ENCODE assay signal across 7 mouse cellular contexts in the genomic region with DNA sequence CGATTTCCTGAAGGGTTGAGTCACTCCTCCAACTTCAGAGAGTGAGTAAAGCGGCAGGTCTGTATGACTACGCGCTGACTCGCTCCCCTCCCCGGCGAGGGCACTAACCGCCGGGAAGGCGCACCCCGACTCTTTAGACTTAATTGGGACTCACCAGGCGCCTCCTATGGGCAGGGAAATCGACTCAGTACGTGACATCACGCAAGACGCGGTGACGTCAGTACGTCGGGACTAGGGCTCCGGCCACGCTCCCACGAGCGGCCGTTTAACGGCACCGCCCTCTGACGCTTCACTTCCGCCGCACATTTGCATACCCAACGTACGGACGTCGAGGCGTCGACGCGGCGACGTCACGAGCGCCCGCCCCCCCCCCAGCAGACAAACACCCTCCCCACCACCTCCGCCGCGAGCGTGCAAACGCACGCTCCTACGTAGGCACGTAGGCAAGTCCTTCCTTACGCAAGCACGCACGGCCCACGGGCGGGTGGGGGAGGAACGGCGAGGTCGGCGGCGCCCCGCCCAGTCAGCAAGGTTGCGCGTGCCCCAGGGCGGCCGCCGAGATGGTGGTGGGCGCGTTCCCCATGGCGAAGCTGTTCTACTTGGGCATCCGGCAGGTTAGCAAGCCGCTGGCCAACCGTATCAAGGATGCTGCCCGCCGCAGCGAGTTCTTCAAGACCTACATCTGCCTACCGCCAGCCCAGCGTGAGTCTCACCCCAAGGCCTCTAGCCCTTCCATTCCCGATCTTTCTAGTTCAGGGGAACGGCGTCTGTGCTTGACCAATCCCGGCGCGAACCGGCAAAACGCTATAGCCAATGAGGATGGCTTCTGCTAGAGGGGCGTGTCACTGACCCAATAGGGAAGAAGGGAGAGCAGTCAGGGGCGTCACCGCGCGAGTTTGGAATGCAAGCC. TPM values are rescaled to one million over a fixed set of nuclear protein-coding genes. Genes with fewer than 3 reads are reported as not detected.
DNase-seq lines count a peak whose midpoint lies in the region; ATAC-seq lines count a peak whose summit lies in the region.

A gene (plus strand): TSS at position 452 of the 910 bp plus-strand sequence.

- H3K9me3 ChIP-seq in intestine, embryonic 16.5 days (ENCODE audit: control insufficient read depth, low read length), result no peaks in the 10 kb centered on the region
- no peaks in the 10 kb centered on the region for H3K9me3 ChIP-seq in midbrain, embryonic 11.5 days (ENCODE audit: control insufficient read depth, low read length)

- H3K4me3 ChIP-seq in intestine, embryonic 16.5 days (ENCODE audit: low read length), result peak within 1 kb of the TSS; percentile 71
- peak within 1 kb of the TSS; percentile 60 for H3K4me3 ChIP-seq in midbrain, embryonic 11.5 days (ENCODE audit: low read depth, low read length)

- H3K27me3 ChIP-seq in intestine, embryonic 16.5 days (replicated peaks; ENCODE audit: control insufficient read depth, insufficient read depth, low read length), result no peaks in the 10 kb centered on the region
- H3K27me3 ChIP-seq in midbrain, embryonic 11.5 days (ENCODE audit: control insufficient read depth, insufficient read depth, low read length), result no peaks in the 10 kb centered on the region

- intact Hi-C loops in left cerebral cortex, postnatal 36 days (cut with DNase I), result no loop called here

- peak within 1 kb of the TSS; percentile 99 for H3K27ac ChIP-seq in intestine, embryonic 16.5 days (ENCODE audit: low read length)
- H3K27ac ChIP-seq in midbrain, embryonic 11.5 days (ENCODE audit: low read depth, low read length), result peak within 1 kb of the TSS; percentile 99

- under 1% methylated on average over 90 of the region's 91 CpGs for WGBS in intestine, embryonic 16.5 days
- WGBS in midbrain, embryonic 11.5 days, result under 1% methylated on average over 85 of the region's 91 CpGs

- peak within 1 kb of the TSS; percentile 84 for H3K9ac ChIP-seq in intestine, embryonic 16.5 days (ENCODE audit: low read depth, low read length)
- H3K9ac ChIP-seq in midbrain, embryonic 11.5 days (ENCODE audit: low read length), result peak within 1 kb of the TSS; percentile 87

- peaks cover 33% of the 10 kb centered on the region for H3K4me1 ChIP-seq in intestine, embryonic 16.5 days (ENCODE audit: control insufficient read depth, insufficient read depth, low read length)
- peaks cover 15% of the 10 kb centered on the region for H3K4me1 ChIP-seq in midbrain, embryonic 11.5 days (ENCODE audit: control insufficient read depth, insufficient read depth, low read length)

- DNase-seq in adrenal gland, adult 8-10 months, result peak; percentile 99
- DNase-seq in embryo, embryonic 9.5 days (ENCODE audit: extremely low spot score), result peak; percentile 99
- peak; percentile 95 to 99 for DNase-seq in gastrocnemius, postnatal 4 days (ENCODE audit: low spot score in 2 of 2)
- peak; percentile 99 to 100 for DNase-seq in left cerebral cortex, postnatal 36 days (ENCODE audit: low spot score in 2 of 2)
- peak; percentile 100 for DNase-seq in midbrain, embryonic 11.5 days (ENCODE audit: low spot score, missing footprints)
- DNase-seq in skeletal muscle tissue, adult 2 months (ENCODE audit: low read depth, low spot score), result peak; percentile 100

- ATAC-seq in intestine, embryonic 16.5 days, result peak; percentile 92
- peak; percentile 96 for ATAC-seq in midbrain, embryonic 11.5 days (ENCODE audit: low FRiP score)

- H3K4me2 ChIP-seq in intestine, embryonic 16.5 days (ENCODE audit: low read depth, low read length), result peak within 1 kb of the TSS; percentile 67
- peak within 1 kb of the TSS; percentile 78 for H3K4me2 ChIP-seq in midbrain, embryonic 11.5 days

- no peaks in the 10 kb centered on the region for H3K36me3 ChIP-seq in intestine, embryonic 16.5 days (ENCODE audit: control insufficient read depth, insufficient read depth, low read length)
- no peaks in the 10 kb centered on the region for H3K36me3 ChIP-seq in midbrain, embryonic 11.5 days (ENCODE audit: control insufficient read depth, insufficient read depth, low read length)

RNA-seq across cellular contexts. Expression of the gene that starts here (rescaled TPM):
- 10 to 100 TPM; 32.4 to 41.5 (median 33.7) TPM for total RNA-seq in adrenal gland, adult 8-10 months (2022)
- 10 to 100 TPM; 30.7 to 31.3 TPM for total RNA-seq in gastrocnemius, postnatal 4 days (2021)
- 40.6 and 40.9 TPM in 2 replicates for polyA plus RNA-seq in intestine, embryonic 16.5 days (2015; fragmentation: Nextera tagmentation; extraction: Ambion mirVana)
- total RNA-seq in left cerebral cortex, postnatal 36 days (2021), result 10 to 100 TPM; 41.0 to 45.7 TPM
- 42.4 and 44.0 TPM in 2 replicates for polyA plus RNA-seq in midbrain, embryonic 11.5 days (2014; fragmentation: Nextera tagmentation; extraction: Ambion mirVana)

Comparison
In these comparisons a context has a peak if more than half of its experiments do, and no peak if none do; other contexts are left out.
1. Peak in every context shown above with its lines: DNase-seq, ATAC-seq, H3K4me3 ChIP-seq and H3K27ac ChIP-seq.